Mouse (Mus musculus) NIH3T3 (cell line): ENCODE results near the gene Otud3.

Experiments used
- DNase-seq: peaks from one replicate; pipeline ENCODE4 v3.0.0-alpha.2; 2012; ENCODE audit warnings: low read depth

Otud3 gene

DNA sequence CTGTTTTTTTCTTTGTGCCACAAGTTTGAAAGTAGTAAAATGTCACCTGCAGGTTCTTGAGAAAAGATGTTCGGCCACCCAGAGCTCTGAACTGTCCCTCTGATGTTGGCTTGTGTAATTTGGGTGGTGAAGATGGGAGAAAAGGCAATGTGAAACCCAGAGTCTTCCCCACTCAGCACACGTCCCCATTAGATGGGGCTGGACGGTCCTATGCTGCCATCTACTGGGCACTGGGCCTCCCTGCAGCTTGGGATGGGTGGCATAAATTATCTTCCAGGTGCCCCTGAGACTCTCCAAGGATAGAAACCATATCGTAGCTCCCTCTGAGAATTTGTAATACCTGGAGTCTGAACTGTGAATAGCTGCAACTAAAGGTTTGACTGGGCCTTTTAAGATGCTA, 62.3 kb downstream of the Otud3 start:
- DNase-seq = peak; percentile 76
